Mouse (Mus musculus): ENCODE measurements around the gene Atn1. TPM values are rescaled to one million over a fixed set of nuclear protein-coding genes. Genes with fewer than 3 reads are reported as not detected.
"Not testable (repeated sequence)": the region's sequence is repeated elsewhere in the genome, so short reads cannot be mapped to it uniquely, and the experiment has no call there.

The Atn1 gene
- 75.6 and 84.2 TPM in 2 replicates for polyA plus RNA-seq (2012; rRNA removed)

DNA sequence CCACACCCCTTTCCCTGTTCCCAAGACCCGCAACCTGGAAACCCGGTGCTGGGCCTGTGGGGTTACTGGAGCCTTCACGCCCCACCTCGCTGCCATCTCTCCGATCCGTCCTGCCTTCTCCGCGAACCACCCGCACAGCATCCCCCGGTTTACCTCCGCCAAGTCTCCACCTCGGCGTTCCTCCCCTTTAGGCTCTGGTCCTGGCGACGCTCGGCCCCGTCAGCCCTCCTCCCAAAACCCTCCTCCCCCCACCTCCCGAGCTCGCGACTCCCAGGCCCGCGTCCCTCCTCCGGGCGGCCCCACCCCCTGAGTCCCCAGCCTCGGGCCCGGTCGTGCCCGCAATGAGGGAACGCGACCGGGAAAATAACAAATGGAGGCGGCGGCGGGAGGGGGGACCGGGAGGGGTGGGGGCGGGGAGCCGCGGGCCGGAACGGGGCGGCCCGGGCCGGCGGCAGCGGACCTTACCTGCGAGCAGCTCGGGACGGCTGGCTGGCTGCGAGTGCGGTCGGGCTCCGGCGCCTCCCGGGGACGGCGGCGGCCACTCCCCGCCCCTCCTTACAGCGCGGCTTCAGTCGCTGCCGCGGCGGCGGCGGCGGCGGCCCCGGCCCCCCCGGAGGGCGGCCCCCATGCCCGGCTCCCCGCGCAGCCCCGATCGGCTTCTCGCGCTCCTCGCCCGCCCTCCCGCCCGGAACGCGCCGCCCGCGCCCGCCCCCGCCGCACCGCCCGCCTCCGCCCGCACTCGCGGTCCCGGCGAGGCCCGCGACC is at the start of gene Atn1, which contains the start of gene Gm45234:
Atn1 (minus strand) TSS at position 694 of the 765 bp plus-strand sequence.
Gm45234 (minus strand) TSS at position 191 of the 765 bp plus-strand sequence.
- DNase-seq (ENCODE audit: extremely low spot score in 1 of 2, low spot score in 1 of 2): peak in 1 of 2 experiments; percentile 54

GRCm38 (mm10) chr6:124805341-124806321 is 49.3 kb upstream of the Atn1 start:
- peak; percentile 94 to 98 for DNase-seq (ENCODE audit: extremely low spot score in 1 of 2, low spot score in 1 of 2)

- no peak for DNase-seq (ENCODE audit: extremely low spot score in 1 of 2, low spot score in 1 of 2)
These were observed 48.0 kb upstream of the Atn1 start for GRCm38 (mm10) chr6:124804341-124804740.

DNA sequence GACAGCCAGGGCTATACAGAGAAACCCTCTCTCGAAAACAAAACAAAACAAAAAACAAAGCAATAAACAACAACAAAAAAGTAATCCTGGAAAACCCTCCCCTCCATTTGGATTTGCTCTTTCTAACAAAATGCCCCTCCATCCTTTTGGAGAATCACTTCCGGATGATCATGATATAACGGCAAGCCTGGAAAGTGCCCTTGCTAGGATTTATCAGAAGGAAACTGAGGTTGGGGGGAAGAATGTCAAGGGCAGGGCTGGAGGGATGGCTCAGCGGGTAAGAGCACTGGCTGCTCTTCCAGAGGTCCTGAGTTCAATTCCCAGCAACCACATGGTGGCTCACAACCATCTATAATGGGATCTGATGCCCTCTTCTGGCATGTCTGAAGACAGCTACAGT is 47.4 kb upstream of the Atn1 start:
- not testable (repeated sequence) for DNase-seq (ENCODE audit: extremely low spot score in 1 of 2, low spot score in 1 of 2)

GRCm38 (mm10) chr6:124803061-124803460 is 46.7 kb upstream of the Atn1 start:
- DNase-seq (ENCODE audit: extremely low spot score in 1 of 2, low spot score in 1 of 2): no peak

DNA sequence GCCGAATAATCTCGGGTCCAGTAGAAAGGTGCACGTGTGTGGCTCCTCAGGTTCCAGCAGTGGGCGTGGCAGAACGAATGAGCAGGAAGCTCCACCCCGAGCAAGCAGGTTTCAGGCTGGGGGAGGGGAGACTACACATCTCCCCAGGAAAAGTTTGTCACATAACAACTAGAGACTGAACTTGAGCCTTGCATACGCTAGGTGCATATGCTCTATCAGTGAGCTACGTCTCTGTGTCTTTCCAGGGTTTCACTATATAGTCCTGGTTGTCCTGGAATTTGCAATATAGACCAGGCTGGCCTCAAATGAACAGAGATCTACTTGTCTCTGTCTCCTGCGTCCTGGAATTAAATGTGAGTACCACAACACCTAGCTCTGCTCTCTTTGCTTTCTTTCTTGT is 46.1 kb upstream of the Atn1 start:
- not testable (repeated sequence) for DNase-seq (ENCODE audit: extremely low spot score in 1 of 2, low spot score in 1 of 2)

- no peak for DNase-seq (ENCODE audit: extremely low spot score in 1 of 2, low spot score in 1 of 2)
These were observed 39.9 kb upstream of the Atn1 start for GRCm38 (mm10) chr6:124796200-124796599.

GRCm38 (mm10) chr6:124795781-124796180 is 39.5 kb upstream of the Atn1 start:
- no peak for DNase-seq (ENCODE audit: extremely low spot score in 1 of 2, low spot score in 1 of 2)

GRCm38 (mm10) chr6:124791911-124792310 is 35.6 kb upstream of the Atn1 start:
- no peak for DNase-seq (ENCODE audit: extremely low spot score in 1 of 2, low spot score in 1 of 2)

DNA sequence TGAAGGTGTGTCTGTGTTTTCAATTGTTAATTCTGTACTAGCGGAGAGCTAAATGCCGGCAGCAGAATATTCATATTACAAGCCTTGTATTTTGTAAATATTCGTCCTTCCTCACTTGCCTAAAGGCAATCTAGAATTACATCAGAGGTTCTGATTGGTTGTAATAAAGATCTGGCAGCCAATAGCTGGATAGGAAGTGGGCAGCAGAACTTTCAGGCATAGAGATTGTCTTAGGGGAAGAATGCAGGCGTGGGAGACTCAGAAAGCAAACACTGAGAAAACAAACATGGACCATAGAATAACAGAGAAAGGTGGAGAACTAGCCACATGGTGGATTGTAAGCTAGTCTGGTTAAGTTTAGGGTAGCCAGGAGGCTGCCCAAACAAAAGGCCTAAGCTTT is 33.8 kb upstream of the Atn1 start:
- no peak for DNase-seq (ENCODE audit: extremely low spot score in 1 of 2, low spot score in 1 of 2)

DNA sequence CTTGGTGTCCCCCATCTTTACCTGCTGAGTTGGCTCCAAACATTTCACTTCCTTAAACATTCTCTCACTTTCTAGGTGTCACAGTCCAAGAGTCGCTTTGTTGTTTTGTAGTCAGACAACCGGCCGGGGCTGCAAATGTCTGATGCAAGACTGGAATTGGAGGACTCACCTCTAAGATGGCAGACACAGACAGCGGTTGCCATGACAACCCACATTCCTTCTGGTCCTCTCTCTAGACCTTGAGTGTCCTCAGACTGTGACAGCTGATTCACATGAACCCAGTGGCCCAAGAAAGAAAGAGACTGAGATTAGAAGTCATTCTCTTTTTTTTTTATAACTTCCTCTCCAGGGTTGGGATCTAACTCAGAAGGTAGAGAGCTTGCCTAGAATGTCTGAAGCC is 33.2 kb upstream of the Atn1 start:
- DNase-seq (ENCODE audit: extremely low spot score in 1 of 2, low spot score in 1 of 2): no peak

DNA sequence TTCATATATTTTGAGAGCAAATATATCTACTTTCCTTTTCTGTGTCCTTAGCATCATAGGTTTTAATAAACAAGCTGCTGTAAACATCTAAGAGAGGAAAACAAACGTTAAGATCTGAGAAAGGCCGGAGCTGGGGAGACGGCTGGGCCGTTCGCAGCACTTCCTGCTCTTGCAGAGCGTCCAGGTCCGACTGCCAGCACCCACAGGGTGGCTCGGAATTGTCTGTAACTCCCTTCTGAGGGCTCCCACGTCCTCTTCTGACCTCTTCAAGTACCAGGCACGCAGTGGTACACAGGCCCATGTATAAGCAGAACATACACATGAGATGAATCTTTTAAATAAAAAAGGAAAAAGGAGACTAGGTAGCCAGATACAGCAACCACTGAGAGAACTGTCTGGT is 31.4 kb upstream of the Atn1 start:
- DNase-seq (ENCODE audit: extremely low spot score in 1 of 2, low spot score in 1 of 2): no peak

DNA sequence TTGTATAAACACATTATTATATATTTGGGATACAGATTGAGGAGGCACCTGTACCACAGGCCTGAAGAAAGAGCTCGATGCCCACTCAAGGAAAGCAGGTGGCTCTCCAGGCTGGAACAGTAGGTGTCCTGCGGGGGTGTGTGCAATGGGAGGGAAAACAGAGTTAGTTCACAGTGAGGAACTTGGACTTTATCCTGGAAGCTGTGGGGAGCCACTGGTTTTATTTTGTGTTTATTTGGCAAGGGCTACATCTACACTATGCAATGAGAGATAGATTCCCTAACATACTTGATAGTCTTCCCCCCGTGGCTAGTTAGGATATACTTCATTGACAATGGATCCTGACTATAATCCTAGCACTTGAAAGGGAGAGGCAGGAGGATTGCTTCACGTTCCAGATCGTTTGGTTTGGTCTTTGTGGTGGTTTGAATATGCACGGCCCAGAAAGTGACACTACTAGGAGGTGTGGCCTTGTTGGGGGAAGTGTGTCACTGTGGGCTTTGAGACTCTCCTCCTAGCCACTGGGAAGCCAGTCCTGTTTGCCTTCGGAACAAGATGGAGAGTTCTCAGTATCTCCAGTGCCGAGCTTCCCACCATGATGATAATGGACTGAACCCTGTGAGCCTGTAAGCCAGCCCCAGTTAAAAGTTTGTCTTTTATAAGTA is 30.6 kb upstream of the Atn1 start:
- DNase-seq (ENCODE audit: extremely low spot score in 1 of 2, low spot score in 1 of 2): no peak

DNA sequence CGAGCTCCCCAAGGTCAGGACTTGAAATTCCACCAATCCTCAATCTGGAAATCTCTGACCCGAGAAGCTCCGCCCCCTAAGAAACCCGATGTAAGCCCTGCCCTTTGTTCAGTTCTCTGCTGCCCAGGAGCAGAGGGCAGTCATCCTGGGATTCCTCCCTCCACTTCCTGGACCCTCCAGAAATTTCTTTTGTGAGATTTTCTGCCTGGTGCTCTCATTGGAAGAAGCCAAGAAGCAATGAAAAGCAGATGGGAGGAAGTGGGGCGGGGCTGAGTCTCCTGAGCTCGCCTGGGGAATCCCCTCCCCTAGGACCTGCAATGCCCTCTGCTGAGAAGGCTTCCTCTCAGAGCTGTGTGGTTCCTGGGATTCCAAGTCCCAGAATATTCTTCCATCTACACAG is 26.1 kb upstream of the Atn1 start:
- no peak for DNase-seq (ENCODE audit: extremely low spot score in 1 of 2, low spot score in 1 of 2)

- DNase-seq (ENCODE audit: extremely low spot score in 1 of 2, low spot score in 1 of 2): no peak
These were observed 24.6 kb upstream of the Atn1 start for GRCm38 (mm10) chr6:124780917-124781316.

DNA sequence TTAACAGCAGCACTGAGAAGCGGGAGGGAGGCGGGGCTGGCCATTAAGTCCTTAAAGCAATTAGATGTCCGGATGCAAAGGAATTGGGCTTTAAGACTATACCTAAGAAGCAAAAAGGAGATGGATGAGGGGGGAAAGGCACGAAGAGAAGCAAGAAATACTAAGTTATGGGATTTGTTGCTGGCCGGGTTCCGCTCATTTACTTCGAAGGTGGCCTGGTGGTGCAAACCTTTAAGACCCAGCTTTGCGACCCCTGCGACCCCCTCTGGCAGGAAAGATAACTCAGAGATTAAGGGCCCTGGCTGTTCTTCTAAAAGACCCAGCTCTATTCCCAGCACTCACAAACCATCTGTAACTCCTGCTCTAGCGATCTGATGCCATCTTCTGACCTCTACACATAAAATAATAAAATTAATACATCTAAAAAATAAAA is 23.7 kb upstream of the Atn1 start:
- DNase-seq (ENCODE audit: extremely low spot score in 1 of 2, low spot score in 1 of 2): no peak

DNA sequence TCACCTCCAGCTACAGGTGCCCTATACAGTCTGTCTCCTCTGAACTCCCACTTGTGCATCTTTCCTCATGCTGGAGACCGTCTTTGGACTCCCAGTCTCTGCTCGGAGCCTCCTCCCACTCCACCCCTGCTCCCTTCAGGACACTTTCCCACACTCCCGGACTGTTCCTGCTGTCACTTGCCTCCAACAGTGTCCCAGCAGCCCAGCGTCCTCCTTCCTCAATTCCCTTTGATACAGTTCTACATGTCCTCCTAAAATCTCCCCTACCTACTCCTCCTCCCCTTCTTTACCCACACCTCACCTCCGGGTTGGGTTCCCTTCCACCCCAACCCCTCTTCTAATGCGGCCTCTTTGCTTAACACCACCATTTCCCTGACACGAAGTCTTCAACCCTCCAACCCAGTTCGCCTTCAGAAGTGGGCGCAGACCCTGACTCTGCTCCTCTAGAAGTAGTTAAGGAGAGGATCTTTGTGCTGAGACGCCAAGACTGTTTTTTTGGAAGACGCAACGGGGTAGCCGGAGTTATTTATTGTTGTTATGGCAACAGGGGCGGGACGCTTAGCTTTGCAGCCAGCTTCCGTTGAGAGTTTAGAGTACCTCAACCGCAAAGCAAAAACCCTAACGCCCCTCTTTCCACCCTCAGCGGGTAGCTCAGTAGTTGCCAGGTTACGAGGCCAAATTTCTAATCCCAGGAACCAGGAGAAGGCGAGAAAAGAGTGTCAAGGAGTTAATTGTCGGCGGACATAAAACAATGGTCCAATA is 23.1 kb upstream of the Atn1 start, which contains the start of gene Lrrc23:
Lrrc23 (minus strand) TSS at position 506 of the 762 bp plus-strand sequence.
- DNase-seq (ENCODE audit: extremely low spot score in 1 of 2, low spot score in 1 of 2): no peak

- DNase-seq (ENCODE audit: extremely low spot score in 1 of 2, low spot score in 1 of 2): no peak
These were observed 14.2 kb upstream of the Atn1 start for GRCm38 (mm10) chr6:124770511-124770910.

DNA sequence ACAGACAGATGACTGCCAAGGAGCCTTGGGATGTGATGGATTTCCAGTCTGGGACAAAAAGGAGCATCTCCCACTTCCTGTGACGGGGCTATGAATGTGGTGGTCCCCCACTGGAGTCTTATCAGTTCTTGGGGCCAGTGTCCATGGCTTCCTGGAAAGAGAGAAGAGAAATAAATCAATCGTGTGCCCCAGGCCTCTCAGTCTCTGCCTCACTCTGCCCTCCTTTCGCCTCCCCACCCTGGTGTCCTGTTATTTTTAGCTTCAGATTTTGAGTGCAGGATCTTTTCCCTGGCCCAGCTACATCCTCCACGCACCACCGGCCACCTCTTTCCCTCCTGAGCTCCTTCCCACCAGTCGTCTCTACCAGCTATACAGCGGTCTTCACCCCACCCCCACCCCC is 13.7 kb upstream of the Atn1 start:
- DNase-seq (ENCODE audit: extremely low spot score in 1 of 2, low spot score in 1 of 2): no peak

Data from frontal cortex, adult 2 months (tissue).